Mouse (Mus musculus) heart, embryonic 10.5 days (tissue): Measurements from ENCODE around the gene Ccdc141. TPM values are rescaled to one million over a fixed set of nuclear protein-coding genes. Genes with fewer than 3 reads are reported as not detected.

Experiments
- microRNA-seq: library from miRNA; unstranded; fragments of <30 nt; microRNA quantifications from one replicate; pipeline ENCODE4, GENCODE M21; 2017
- polyA plus RNA-seq: library from polyadenylated mRNA; unstranded; fragments of >200 nt; fragmentation: Nextera tagmentation; extraction: Ambion mirVana; gene quantifications from 2 replicates; pipeline ENCODE4 v1.2.1, GENCODE M21; 2016

The Ccdc141 gene
- polyA plus RNA-seq, 1 experiment from 2014 or later, result 150 TPM

Small RNA genes lying within 50 kb of the gene (microRNA-seq; reads per million reads assigned to microRNA genes)
- gene Gm44360, result not detected

Other genes with a start within 250 kb of the Ccdc141 start
- gene Ttn, start 188.1 kb downstream of the Ccdc141 start, polyA plus RNA-seq, result 356 and 545 TPM in 2 replicates
- 8.2 and 9.9 TPM in 2 replicates for gene Sestd1, start 110.0 kb upstream of the Ccdc141 start, polyA plus RNA-seq